Mouse (Mus musculus) ES-Bruce4 (cell line): ENCODE data around the gene Gria1.

ENCODE experiments used
- CTCF ChIP-seq: IDR thresholded peaks from one replicate; pipeline ENCODE4 v1.8.1; 2011; ENCODE audit warnings: low read depth, low read length
- EP300 ChIP-seq: IDR thresholded peaks from 2 replicates; pipeline ENCODE4 v1.6.1; 2011; ENCODE audit warnings: low read depth, low read length; ENCODE audit not compliant: insufficient read depth
- POLR2A ChIP-seq: IDR thresholded peaks from one replicate; pipeline ENCODE4 v1.8.1; 2011; ENCODE audit warnings: low read length; ENCODE audit not compliant: insufficient read depth

DNA sequence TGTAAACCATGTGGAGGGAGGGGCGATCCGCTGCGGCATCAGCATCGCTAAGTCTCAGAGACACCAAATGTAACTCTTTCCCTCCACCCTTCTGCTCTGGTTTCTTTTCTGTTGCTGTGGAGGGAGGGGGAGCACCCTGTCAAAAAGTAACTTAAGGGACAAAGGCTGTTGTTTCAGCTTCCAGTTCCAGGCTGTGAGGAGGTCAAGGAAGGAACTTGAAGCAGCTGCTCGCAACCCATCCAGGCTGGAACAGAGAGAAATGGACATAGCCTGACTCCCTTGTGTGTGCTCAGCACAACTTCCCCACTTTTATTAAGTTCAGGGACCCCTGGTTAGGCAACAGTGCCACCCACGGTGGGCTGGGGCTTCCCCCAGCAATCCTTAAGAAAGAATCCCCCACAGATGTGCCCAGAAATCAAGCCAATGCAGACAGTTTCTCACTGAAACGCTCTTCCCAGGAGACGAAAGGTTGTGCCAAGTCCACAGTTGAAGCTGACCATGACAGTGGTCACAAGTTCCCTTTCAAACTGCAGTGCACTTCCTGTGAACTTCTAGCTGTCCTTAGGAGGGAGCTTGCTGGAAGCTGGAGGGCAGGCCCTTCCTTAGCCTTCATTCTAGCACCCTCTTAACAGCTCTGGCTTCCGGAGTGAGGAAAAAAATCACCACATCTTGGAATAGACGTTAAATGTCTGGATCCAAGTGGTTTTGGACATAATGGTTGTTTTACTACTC, 190.2 kb downstream of the Gria1 start:
- TF ChIP-seq CTCF: no peak
- TF ChIP-seq POLR2A: no peak
- no peak for TF ChIP-seq EP300
